Mouse (Mus musculus): Measurements from ENCODE around the gene Auts2. TPM values are rescaled to one million over a fixed set of nuclear protein-coding genes. Genes with fewer than 3 reads are reported as not detected.

Auts2 gene
- polyA plus RNA-seq, 1 experiment from 2014 or later = 32.6 TPM

DNA sequence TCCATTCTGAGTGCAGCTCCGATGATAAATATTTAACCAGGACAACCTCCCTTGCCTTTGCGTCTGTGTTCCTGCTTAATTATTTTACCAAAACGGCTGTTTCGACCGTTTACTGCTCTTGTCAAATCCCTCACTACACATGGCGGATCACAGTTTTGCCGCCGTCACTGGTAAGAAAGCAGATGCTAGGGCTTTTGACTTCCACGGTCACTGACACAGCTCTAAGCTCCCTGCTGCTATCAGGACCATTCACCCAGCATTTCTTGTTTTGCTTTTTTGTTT is 698.7 kb downstream of the Auts2 start:
- H3K9me3 ChIP-seq (ENCODE audit: control insufficient read depth, low read length) = no peaks in the 10 kb centered on the region
- H3K36me3 ChIP-seq (ENCODE audit: control insufficient read depth, insufficient read depth, low read length) = no peaks in the 10 kb centered on the region
- H3K27ac ChIP-seq (ENCODE audit: low read depth, low read length) = no peak overlapping the region
- 26% methylated on average over 9 of the region's 9 CpGs for WGBS
- 0 out of 2 replicates have a peak, but pooled peaks have one; percentile 2 for ATAC-seq (ENCODE audit: low FRiP score, low TSS enrichment)
- peaks cover 12% of the 10 kb centered on the region; the same call in 1 of the 2 replicates for H3K4me1 ChIP-seq (ENCODE audit: control insufficient read depth, insufficient read depth, low read length)
- H3K4me2 ChIP-seq (replicated peaks; ENCODE audit: low read depth, low read length) = no peak overlapping the region
- no peak overlapping the region for H3K9ac ChIP-seq (ENCODE audit: low read depth, low read length)
- H3K4me3 ChIP-seq (ENCODE audit: low read length) = no peak overlapping the region
- no peaks in the 10 kb centered on the region for H3K27me3 ChIP-seq (ENCODE audit: control insufficient read depth, insufficient read depth, low read length)

GRCm38 (mm10) chr5:131843766-131844518 is 699.2 kb downstream of the Auts2 start:
- no peak overlapping the region for H3K4me2 ChIP-seq (replicated peaks; ENCODE audit: low read depth, low read length)
- H3K36me3 ChIP-seq (ENCODE audit: control insufficient read depth, insufficient read depth, low read length) = no peaks in the 10 kb centered on the region
- H3K4me1 ChIP-seq (ENCODE audit: control insufficient read depth, insufficient read depth, low read length) = peaks cover 12% of the 10 kb centered on the region; the same call in 1 of the 2 replicates
- no peak overlapping the region for H3K27ac ChIP-seq (ENCODE audit: low read depth, low read length)
- WGBS = 32% methylated on average over 9 of the region's 9 CpGs
- no peaks in the 10 kb centered on the region for H3K27me3 ChIP-seq (ENCODE audit: control insufficient read depth, insufficient read depth, low read length)
- no peaks in the 10 kb centered on the region for H3K9me3 ChIP-seq (ENCODE audit: control insufficient read depth, low read length)
- H3K4me3 ChIP-seq (ENCODE audit: low read length) = no peak overlapping the region
- no peak overlapping the region for H3K9ac ChIP-seq (ENCODE audit: low read depth, low read length)
- peak; percentile 25; the same call in 1 of the 2 replicates for ATAC-seq (ENCODE audit: low FRiP score, low TSS enrichment)

GRCm38 (mm10) chr5:131839657-131840315 is 703.4 kb downstream of the Auts2 start:
- Histone ChIP-seq H3K36me3 (ENCODE audit: control insufficient read depth, insufficient read depth, low read length) (no peaks in the 10 kb centered on the region), H3K27ac (ENCODE audit: low read depth, low read length) (no peak overlapping the region), H3K27me3 (ENCODE audit: control insufficient read depth, insufficient read depth, low read length) (no peaks in the 10 kb centered on the region), H3K4me3 (ENCODE audit: low read length) (no peak overlapping the region), H3K4me1 (ENCODE audit: control insufficient read depth, insufficient read depth, low read length) (peaks cover 12% of the 10 kb centered on the region; the same call in 1 of the 2 replicates), H3K9me3 (ENCODE audit: control insufficient read depth, low read length) (no peaks in the 10 kb centered on the region), H3K9ac (ENCODE audit: low read depth, low read length) (no peak overlapping the region), H3K4me2 (replicated peaks; ENCODE audit: low read depth, low read length) (no peak overlapping the region)
- 26% methylated on average over 14 of the region's 14 CpGs for WGBS
- ATAC-seq (ENCODE audit: low FRiP score, low TSS enrichment) = peak; percentile 69

- Histone ChIP-seq H3K4me2 (replicated peaks; ENCODE audit: low read depth, low read length) (no peak overlapping the region), H3K27ac (ENCODE audit: low read depth, low read length) (no peak overlapping the region), H3K36me3 (ENCODE audit: control insufficient read depth, insufficient read depth, low read length) (no peaks in the 10 kb centered on the region), H3K9me3 (ENCODE audit: control insufficient read depth, low read length) (no peaks in the 10 kb centered on the region), H3K27me3 (ENCODE audit: control insufficient read depth, insufficient read depth, low read length) (no peaks in the 10 kb centered on the region), H3K4me1 (ENCODE audit: control insufficient read depth, insufficient read depth, low read length) (peaks cover 8% of the 10 kb centered on the region; the same call in 1 of the 2 replicates), H3K9ac (ENCODE audit: low read depth, low read length) (no peak overlapping the region), H3K4me3 (ENCODE audit: low read length) (no peak overlapping the region)
- WGBS = 39% methylated on average over 10 of the region's 10 CpGs
- ATAC-seq (ENCODE audit: low FRiP score, low TSS enrichment) = no peak
Measured at GRCm38 (mm10) chr5:131839023-131839422, 704.1 kb downstream of the Auts2 start.

DNA sequence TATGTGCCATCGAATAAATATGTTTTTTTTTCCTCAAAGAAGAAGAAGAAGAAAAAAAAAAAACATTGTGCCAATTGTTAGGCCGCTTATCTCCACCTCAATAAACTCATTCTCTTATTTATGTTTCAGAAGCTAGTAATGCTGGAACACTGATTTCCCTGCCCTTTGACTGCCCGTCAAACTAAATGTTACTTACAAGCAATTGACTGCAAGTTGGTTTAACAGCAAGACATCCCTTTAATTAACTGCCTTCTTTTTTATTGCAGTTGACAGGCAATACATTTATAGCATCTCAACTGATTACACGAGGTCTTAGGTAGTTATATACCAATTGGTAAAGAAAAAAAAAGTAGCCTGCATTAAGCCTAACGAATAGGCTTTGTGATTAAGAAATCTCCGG is 705.1 kb downstream of the Auts2 start:
- Histone ChIP-seq H3K36me3 (ENCODE audit: control insufficient read depth, insufficient read depth, low read length) (no peaks in the 10 kb centered on the region), H3K27me3 (ENCODE audit: control insufficient read depth, insufficient read depth, low read length) (no peaks in the 10 kb centered on the region), H3K4me2 (replicated peaks; ENCODE audit: low read depth, low read length) (no peak overlapping the region), H3K4me3 (ENCODE audit: low read length) (no peak overlapping the region), H3K27ac (ENCODE audit: low read depth, low read length) (no peak overlapping the region), H3K4me1 (ENCODE audit: control insufficient read depth, insufficient read depth, low read length) (peaks cover 4% of the 10 kb centered on the region; the same call in 1 of the 2 replicates), H3K9me3 (ENCODE audit: control insufficient read depth, low read length) (no peaks in the 10 kb centered on the region), H3K9ac (ENCODE audit: low read depth, low read length) (no peak overlapping the region)
- 55% methylated on average over 6 of the region's 6 CpGs for WGBS
- ATAC-seq (ENCODE audit: low FRiP score, low TSS enrichment) = no peak

GRCm38 (mm10) chr5:131836014-131836735 is 707.0 kb downstream of the Auts2 start:
- no peak overlapping the region for H3K9ac ChIP-seq (ENCODE audit: low read depth, low read length)
- no peaks in the 10 kb centered on the region for H3K27me3 ChIP-seq (ENCODE audit: control insufficient read depth, insufficient read depth, low read length)
- no peak overlapping the region for H3K4me3 ChIP-seq (ENCODE audit: low read length)
- no peak overlapping the region for H3K27ac ChIP-seq (ENCODE audit: low read depth, low read length)
- ATAC-seq (ENCODE audit: low FRiP score, low TSS enrichment) = no peak
- H3K9me3 ChIP-seq (ENCODE audit: control insufficient read depth, low read length) = no peaks in the 10 kb centered on the region
- H3K4me2 ChIP-seq (replicated peaks; ENCODE audit: low read depth, low read length) = no peak overlapping the region
- H3K36me3 ChIP-seq (ENCODE audit: control insufficient read depth, insufficient read depth, low read length) = no peaks in the 10 kb centered on the region
- H3K4me1 ChIP-seq (ENCODE audit: control insufficient read depth, insufficient read depth, low read length) = peaks cover 4% of the 10 kb centered on the region; the same call in 1 of the 2 replicates
- 63% methylated on average over 6 of the region's 6 CpGs for WGBS

GRCm38 (mm10) chr5:131832891-131833876 is 710.0 kb downstream of the Auts2 start:
- no peaks in the 10 kb centered on the region for H3K27me3 ChIP-seq (ENCODE audit: control insufficient read depth, insufficient read depth, low read length)
- H3K9me3 ChIP-seq (ENCODE audit: control insufficient read depth, low read length) = no peaks in the 10 kb centered on the region
- ATAC-seq (ENCODE audit: low FRiP score, low TSS enrichment) = no peak
- no peak overlapping the region for H3K27ac ChIP-seq (ENCODE audit: low read depth, low read length)
- WGBS = 46% methylated on average over 19 of the region's 19 CpGs
- no peak overlapping the region for H3K4me3 ChIP-seq (ENCODE audit: low read length)
- H3K4me2 ChIP-seq (replicated peaks; ENCODE audit: low read depth, low read length) = no peak overlapping the region
- H3K9ac ChIP-seq (ENCODE audit: low read depth, low read length) = no peak overlapping the region
- no peaks in the 10 kb centered on the region for H3K36me3 ChIP-seq (ENCODE audit: control insufficient read depth, insufficient read depth, low read length)
- H3K4me1 ChIP-seq (ENCODE audit: control insufficient read depth, insufficient read depth, low read length) = peaks cover 13% of the 10 kb centered on the region

DNA sequence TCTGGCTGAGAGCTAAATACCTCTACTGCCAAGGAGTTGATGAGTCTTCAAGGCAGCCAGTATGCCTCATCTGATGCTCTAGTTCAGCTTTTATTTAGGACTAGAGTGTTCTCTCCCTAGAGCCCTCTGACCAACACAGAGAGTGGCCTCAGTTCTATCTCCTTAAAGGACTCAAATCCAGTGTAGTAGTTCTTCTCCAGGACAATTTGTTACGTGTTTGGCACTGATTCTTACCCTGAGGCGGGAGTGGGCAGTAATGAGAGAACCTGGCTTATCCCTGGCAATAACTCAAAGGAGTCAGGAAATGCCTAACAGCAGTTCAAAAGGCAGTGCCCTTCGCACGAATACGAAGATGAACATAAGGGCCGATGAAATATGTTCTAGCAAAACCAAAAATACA is 713.0 kb downstream of the Auts2 start:
- H3K27ac ChIP-seq (ENCODE audit: low read depth, low read length) = no peak overlapping the region
- peaks cover 17% of the 10 kb centered on the region for H3K4me1 ChIP-seq (ENCODE audit: control insufficient read depth, insufficient read depth, low read length)
- ATAC-seq (ENCODE audit: low FRiP score, low TSS enrichment) = no peak
- no peaks in the 10 kb centered on the region for H3K9me3 ChIP-seq (ENCODE audit: control insufficient read depth, low read length)
- 35% methylated on average over 6 of the region's 6 CpGs for WGBS
- no peak overlapping the region for H3K4me2 ChIP-seq (replicated peaks; ENCODE audit: low read depth, low read length)
- no peak overlapping the region for H3K9ac ChIP-seq (ENCODE audit: low read depth, low read length)
- no peaks in the 10 kb centered on the region for H3K27me3 ChIP-seq (ENCODE audit: control insufficient read depth, insufficient read depth, low read length)
- no peaks in the 10 kb centered on the region for H3K36me3 ChIP-seq (ENCODE audit: control insufficient read depth, insufficient read depth, low read length)
- no peak overlapping the region for H3K4me3 ChIP-seq (ENCODE audit: low read length)

Data from kidney, embryonic 14.5 days (tissue).